Mouse (Mus musculus): Measurements from ENCODE around the gene Trim65. TPM values are rescaled to one million over a fixed set of nuclear protein-coding genes. Genes with fewer than 3 reads are reported as not detected.

The Trim65 gene
- polyA plus RNA-seq, 2 experiments from 2014 or later, result 10.7 to 11.9 TPM

Other genes starting within 250 kb of the Trim65 start
- 1 to 10 TPM in 1 of 2 experiments, under 1 TPM in 1; 0.89 to 1.2 TPM for gene Smim5, start 231.2 kb downstream of the Trim65 start, polyA plus RNA-seq (2017; shearing (Covaris generic))
- gene Smim6, start 219.1 kb downstream of the Trim65 start, polyA plus RNA-seq (2017; shearing (Covaris generic)), result 1 to 10 TPM; 2.5 to 3.6 TPM
- 10 to 100 TPM; 36.0 to 53.3 TPM for gene Sap30bp, start 197.8 kb downstream of the Trim65 start, polyA plus RNA-seq (2017; shearing (Covaris generic))
- gene Recql5, start 197.7 kb downstream of the Trim65 start, polyA plus RNA-seq (2017; shearing (Covaris generic)), result 10 to 100 TPM; 12.1 to 22.5 TPM
- gene Itgb4, start 156.4 kb downstream of the Trim65 start, polyA plus RNA-seq (2017; shearing (Covaris generic)), result not detected
- 10 to 100 TPM; 23.0 to 25.3 TPM for gene Galk1, start 118.4 kb downstream of the Trim65 start, polyA plus RNA-seq (2017; shearing (Covaris generic))
- gene H3f3b, start 103.2 kb downstream of the Trim65 start, polyA plus RNA-seq (2017; shearing (Covaris generic)), result 1,000 to 10,000 TPM; 1,520 to 1,873 TPM
- 10 to 100 TPM; 10.4 to 12.3 TPM for gene Unk, start 100.8 kb downstream of the Trim65 start, polyA plus RNA-seq (2017; shearing (Covaris generic))
- gene Unc13d, start 53.2 kb downstream of the Trim65 start, polyA plus RNA-seq (2017; shearing (Covaris generic)), result 100 to 1,000 TPM in 1 of 2 experiments, 10 to 100 TPM in 1; 68.6 to 116 TPM
- gene Wbp2, start 44.1 kb downstream of the Trim65 start, polyA plus RNA-seq (2017; shearing (Covaris generic)), result 100 to 1,000 TPM in 1 of 2 experiments, 10 to 100 TPM in 1; 85.4 to 142 TPM
- not detected for gene Trim47, start 3.9 kb downstream of the Trim65 start, polyA plus RNA-seq (2017; shearing (Covaris generic))
- 10 to 100 TPM; 17.9 to 25.8 TPM for gene Mrpl38, start 7.7 kb upstream of the Trim65 start, polyA plus RNA-seq (2017; shearing (Covaris generic))
- gene Fbf1, start 37.0 kb upstream of the Trim65 start, polyA plus RNA-seq (2017; shearing (Covaris generic)), result 1 to 10 TPM; 2.1 to 3.4 TPM
- gene Ten1, start 67.7 kb upstream of the Trim65 start, polyA plus RNA-seq (2017; shearing (Covaris generic)), result 10 to 100 TPM; 56.1 to 77.2 TPM
- 10 to 100 TPM; 10.0 to 11.7 TPM for gene Acox1, start 67.9 kb upstream of the Trim65 start, polyA plus RNA-seq (2017; shearing (Covaris generic))
- gene Evpl, start 106.9 kb upstream of the Trim65 start, polyA plus RNA-seq (2017; shearing (Covaris generic)), result not detected
- gene Srp68, start 143.1 kb upstream of the Trim65 start, polyA plus RNA-seq (2017; shearing (Covaris generic)), result 10 to 100 TPM; 33.1 to 42.4 TPM
- not detected for gene Galr2, start 149.8 kb upstream of the Trim65 start, polyA plus RNA-seq (2017; shearing (Covaris generic))
- 10 to 100 TPM; 49.2 to 80.4 TPM for gene Exoc7, start 176.1 kb upstream of the Trim65 start, polyA plus RNA-seq (2017; shearing (Covaris generic))
- not detected for gene Foxj1, start 204.3 kb upstream of the Trim65 start, polyA plus RNA-seq (2017; shearing (Covaris generic))